ENCODE assay signal across 9 mouse cellular contexts in the genomic region with DNA sequence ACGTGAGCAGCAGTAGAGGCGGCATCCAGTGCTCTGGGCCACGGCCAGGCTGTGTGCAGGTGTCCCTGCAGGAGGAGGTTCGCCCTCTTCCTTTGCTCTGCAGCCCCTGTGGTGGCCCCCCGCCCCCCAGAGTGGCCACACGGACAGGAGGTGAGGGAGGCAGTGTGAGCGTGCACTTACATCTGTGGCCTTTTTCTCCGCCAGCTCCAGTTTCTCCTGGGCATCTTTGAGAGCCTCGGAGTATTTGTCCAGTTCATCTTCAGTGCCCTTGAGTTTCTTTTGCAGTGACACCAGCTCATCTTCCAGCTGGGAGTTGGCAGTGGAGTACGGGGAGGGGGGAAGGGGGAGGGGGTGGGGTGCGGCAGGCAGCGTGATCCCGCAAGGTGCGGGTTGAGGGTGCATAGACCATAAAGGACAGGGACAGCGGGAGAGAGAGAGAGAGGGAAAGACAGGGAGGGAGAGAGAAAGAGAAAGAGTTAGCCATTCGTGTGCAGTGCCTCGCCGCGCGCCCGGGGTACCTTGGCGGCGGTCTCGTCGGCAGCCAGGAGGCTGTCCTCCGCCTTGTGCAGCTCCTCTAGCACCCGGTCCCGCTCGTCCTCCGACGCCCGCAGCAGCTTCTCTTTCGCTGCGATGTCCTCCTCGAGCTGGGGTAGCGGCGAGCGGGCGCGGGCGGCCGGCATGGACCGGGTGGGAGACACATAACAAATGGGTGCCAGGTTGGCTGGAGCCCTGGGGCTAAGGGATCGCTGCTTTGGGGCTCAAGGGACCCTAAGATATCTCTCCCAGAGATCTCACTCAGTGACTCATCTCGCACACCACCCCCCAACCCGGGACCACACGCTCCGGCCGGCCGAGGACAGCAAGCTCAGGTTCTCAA. TPM values are rescaled to one million over a fixed set of nuclear protein-coding genes. Genes with fewer than 3 reads are reported as not detected.
A peak's percentile ranks its signal among the peaks of the same experiment; 100 is the strongest.
DNase-seq lines count a peak whose midpoint lies in the region; ATAC-seq and TF ChIP-seq lines count a peak whose summit lies in the region.
"Had no signal": no experiment of that assay in that cellular context is flagged by ENCODE, and none has a peak within 500 bp of the region (broad histone marks: within the 10 kb centered on the region; RNA-seq: fewer than 3 reads in every experiment).

No protein-coding gene starts in this region.

- H3K4me3 ChIP-seq in kidney, adult 2 months (ENCODE audit: insufficient read depth, low read depth, low read length), result peak overlapping the region; percentile 61
- H3K4me3 ChIP-seq in E14TG2a.4 (replicated peaks; ENCODE audit: low read length), result peak overlapping the region; percentile 78
- peak overlapping the region; percentile 46 for H3K4me3 ChIP-seq in hindbrain, embryonic 14.5 days (replicated peaks; ENCODE audit: low read length)
- H3K4me3 ChIP-seq in midbrain, embryonic 12.5 days, result peak overlapping the region; percentile 49

- H3K9me3 ChIP-seq in E14TG2a.4 (ENCODE audit: low read length), result no peaks in the 10 kb centered on the region
- H3K9me3 ChIP-seq in hindbrain, embryonic 14.5 days (ENCODE audit: control insufficient read depth, low read length), result no peaks in the 10 kb centered on the region
- H3K9me3 ChIP-seq in midbrain, embryonic 12.5 days, result no peaks in the 10 kb centered on the region

- TF ChIP-seq POLR2A in kidney, adult 2 months (IDR thresholded peaks at IDR 0.05; ENCODE audit: low read depth, low read length), result no peak

- H3K4me1 ChIP-seq in kidney, adult 2 months (ENCODE audit: control insufficient read depth, insufficient read depth, low read length), result peaks cover 6% of the 10 kb centered on the region; the same call in 1 of the 2 replicates
- H3K4me1 ChIP-seq in E14TG2a.4 (replicated peaks; ENCODE audit: low read depth, low read length), result peaks cover 62% of the 10 kb centered on the region
- peaks cover 21% of the 10 kb centered on the region for H3K4me1 ChIP-seq in hindbrain, embryonic 14.5 days (replicated peaks; ENCODE audit: control insufficient read depth, insufficient read depth, low read length)
- peaks cover 43% of the 10 kb centered on the region for H3K4me1 ChIP-seq in midbrain, embryonic 12.5 days

- no peak for DNase-seq in kidney, adult 2 months
- no peak for DNase-seq in kidney, adult 9 months
- DNase-seq in embryo, embryonic 11 days, result peak; percentile 51
- no peak for DNase-seq in hindbrain, embryonic 14.5 days (ENCODE audit: low spot score)
- DNase-seq in urinary bladder, adult 2 months (ENCODE audit: low spot score), result no peak
- DNase-seq in spleen, postnatal 14 days (ENCODE audit: low spot score in 2 of 2), result no peak

- H3K27me3 ChIP-seq in kidney, adult 2 months (replicated peaks; ENCODE audit: control insufficient read depth, insufficient read depth, low read length), result no peaks in the 10 kb centered on the region; the same call in 1 of the 2 replicates
- H3K27me3 ChIP-seq in E14TG2a.4 (ENCODE audit: insufficient read depth, low read length), result peaks cover 54% of the 10 kb centered on the region
- peaks cover 55% of the 10 kb centered on the region for H3K27me3 ChIP-seq in hindbrain, embryonic 14.5 days (ENCODE audit: control insufficient read depth, insufficient read depth, low read length)
- H3K27me3 ChIP-seq in midbrain, embryonic 12.5 days, result peaks cover 65% of the 10 kb centered on the region

- H3K27ac ChIP-seq in kidney, adult 2 months (ENCODE audit: insufficient read depth, low read depth, low read length), result peak overlapping the region; percentile 27; the same call in 1 of the 2 replicates
- H3K27ac ChIP-seq in hindbrain, embryonic 14.5 days, result no peak overlapping the region
- H3K27ac ChIP-seq in midbrain, embryonic 12.5 days (replicated peaks), result no peak overlapping the region
- H3K27ac ChIP-seq: macrophage had no signal

- H3K9ac ChIP-seq in hindbrain, embryonic 14.5 days, result peak overlapping the region; percentile 56
- peak overlapping the region; percentile 48 for H3K9ac ChIP-seq in midbrain, embryonic 12.5 days (replicated peaks)

- WGBS in kidney, adult 2 months, result 2% methylated on average over 50 of the region's 50 CpGs
- under 1% methylated on average over 50 of the region's 50 CpGs for WGBS in hindbrain, embryonic 14.5 days
- WGBS in midbrain, embryonic 12.5 days, result under 1% methylated on average over 50 of the region's 50 CpGs

- ATAC-seq in hindbrain, embryonic 14.5 days (ENCODE audit: low FRiP score), result no peak
- ATAC-seq in midbrain, embryonic 12.5 days (ENCODE audit: low FRiP score, low read depth), result no peak

- peak overlapping the region; percentile 92 for H3K4me2 ChIP-seq in hindbrain, embryonic 14.5 days (replicated peaks)
- peak overlapping the region; percentile 91 for H3K4me2 ChIP-seq in midbrain, embryonic 12.5 days (replicated peaks)

- TF ChIP-seq CTCF in kidney, adult 2 months (conservative IDR thresholded peaks at IDR 0.05; ENCODE audit: insufficient read depth, insufficient read length, low read depth, low read length), result no peak
- TF ChIP-seq CTCF in E14TG2a.4 (conservative IDR thresholded peaks at IDR 0.05; ENCODE audit: low read length), result no peak

- no peaks in the 10 kb centered on the region for H3K36me3 ChIP-seq in kidney, adult 2 months (ENCODE audit: control insufficient read depth, insufficient read depth, low read length)
- H3K36me3 ChIP-seq in E14TG2a.4 (ENCODE audit: insufficient read depth, low read length), result no peaks in the 10 kb centered on the region
- no peaks in the 10 kb centered on the region for H3K36me3 ChIP-seq in hindbrain, embryonic 14.5 days (replicated peaks; ENCODE audit: control insufficient read depth, insufficient read depth)
- no peaks in the 10 kb centered on the region for H3K36me3 ChIP-seq in midbrain, embryonic 12.5 days

RNA-seq across cellular contexts. Expression of a gene that starts 1.4 kb away (rescaled TPM):
- polyA plus RNA-seq in kidney, adult 2 months (2012; rRNA removed), result 57.9 and 110 TPM in 2 replicates
- polyA plus RNA-seq in hindbrain, embryonic 14.5 days (2014; fragmentation: Nextera tagmentation; extraction: Ambion mirVana), result 163 and 182 TPM in 2 replicates
- 257 and 368 TPM in 2 replicates for polyA plus RNA-seq in midbrain, embryonic 12.5 days (2016; fragmentation: Nextera tagmentation; extraction: Ambion mirVana)
- polyA plus RNA-seq in urinary bladder, adult 2 months (2012; rRNA removed), result 5,954 and 6,025 TPM in 2 replicates

Comparison
In these comparisons a context has a peak if more than half of its experiments do, and no peak if none do; other contexts are left out.
1. RNA of a gene that starts 1.4 kb away (polyA plus RNA-seq): 5,954 to 6,025 TPM in urinary bladder, adult 2 months; 257 to 368 TPM in midbrain, embryonic 12.5 days, 163 to 182 TPM in hindbrain, embryonic 14.5 days and 57.9 to 110 TPM in kidney, adult 2 months; every median in the first group is over 10 times any median in the second.
2. Peak in every context shown above with its lines, with median percentiles within 50 percentile points of each other: H3K4me3 ChIP-seq.